Mouse (Mus musculus) lung, postnatal 0 days (tissue): ENCODE results near the gene Lin28a. TPM values are rescaled to one million over a fixed set of nuclear protein-coding genes. Genes with fewer than 3 reads are reported as not detected.

Source experiments
- ATAC-seq: fragments of 200-750 bp; cut with Nextera tagmentation; 2 replicates; pipeline ENCODE4 v1.8.0; 2017; ENCODE audit warnings: moderate library complexity
- DNase-seq: peaks from one replicate; pipeline ENCODE4 v3.0.0-alpha.2; 2016; ENCODE audit warnings: low spot score
- H3K27ac ChIP-seq: fragments of 300-500 bp; sonication (generic); 2 replicates; pipeline ENCODE4 v1.5.1; 2014; ENCODE audit warnings: antibody characterized with exemption, mild to moderate bottlenecking, low read length, mixed read lengths
- H3K27me3 ChIP-seq: fragments of 300-500 bp; sonication (generic); replicated peaks from 2 replicates; pipeline ENCODE4 v1.6.1; 2014; ENCODE audit warnings: low read length, mixed read lengths; ENCODE audit not compliant: insufficient read depth
- H3K36me3 ChIP-seq: fragments of 300-500 bp; sonication (generic); 2 replicates; pipeline ENCODE4 v1.6.1; 2014; ENCODE audit warnings: low read length, mixed read lengths; ENCODE audit not compliant: insufficient read depth
- H3K4me1 ChIP-seq: fragments of 300-500 bp; sonication (generic); 2 replicates; pipeline ENCODE4 v1.6.1; 2014; ENCODE audit warnings: antibody characterized with exemption, low read depth, low read length, mixed read lengths; ENCODE audit not compliant: insufficient read depth
- H3K4me2 ChIP-seq: fragments of 300-500 bp; sonication (generic); replicated peaks from 2 replicates; pipeline ENCODE4 v1.6.1; 2014; ENCODE audit warnings: low read depth, mild to moderate bottlenecking, low read length, moderate library complexity, mixed read lengths
- H3K4me3 ChIP-seq: fragments of 300-500 bp; sonication (generic); 2 replicates; pipeline ENCODE4 v1.5.1; 2014; ENCODE audit warnings: low read depth, low read length
- H3K9ac ChIP-seq: fragments of 300-500 bp; sonication (generic); replicated peaks from 2 replicates; pipeline ENCODE4 v1.6.1; 2014; ENCODE audit warnings: low read depth, mild to moderate bottlenecking
- H3K9me3 ChIP-seq: fragments of 300-500 bp; sonication (generic); 2 replicates; pipeline ENCODE4 v1.6.1; 2016; ENCODE audit warnings: low read length, mixed read lengths
- CTCF ChIP-seq: IDR thresholded peaks from 2 replicates; pipeline ENCODE4 v1.5.1; 2016; ENCODE audit warnings: antibody characterized with exemption, mild to moderate bottlenecking
- EP300 ChIP-seq: IDR thresholded peaks from 2 replicates; pipeline ENCODE4 v1.6.1; 2016; ENCODE audit warnings: antibody characterized with exemption, mild to moderate bottlenecking, control low read depth
- WGBS: fragments of 180-500 bp; shearing (Covaris S2); extraction: QIAGEN DNeasy Blood & Tissue Kit; methylation state at CpG from one replicate; pipeline ENCODE4 v1.1.7; 2014; 5-methylcytosine and 5-hydroxymethylcytosine counted together
- polyA plus RNA-seq: library from polyadenylated mRNA; unstranded; fragments of >200 nt; fragmentation: Nextera tagmentation; extraction: Ambion mirVana; gene quantifications from 2 replicates; pipeline ENCODE4 v1.2.1, GENCODE M21; 2015

The Lin28a gene
- polyA plus RNA-seq, 1 experiment from 2014 or later = not detected

DNA sequence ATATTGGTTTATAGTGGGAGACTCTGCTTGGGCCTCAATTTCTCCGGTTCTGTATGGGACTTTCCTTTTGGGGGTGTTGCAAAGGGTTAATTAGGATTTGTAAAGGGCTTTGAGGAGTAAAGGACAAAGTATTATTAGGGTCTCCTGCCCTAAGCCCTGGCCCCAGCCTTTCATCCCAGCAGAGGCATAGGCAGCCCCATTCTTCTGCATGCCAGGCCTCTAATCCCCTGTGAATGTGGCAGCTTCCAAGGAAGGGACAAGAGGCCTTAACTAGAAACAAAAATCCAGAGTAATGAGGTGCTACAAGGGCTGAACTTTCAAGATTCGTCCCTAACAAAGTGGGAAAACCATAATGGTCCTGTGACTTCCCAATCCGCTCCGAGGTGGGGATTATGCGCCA lies 15.7 kb downstream of the Lin28a start:
- Histone ChIP-seq H3K36me3 (no peaks in the 10 kb centered on the region), H3K4me3 (no peak overlapping the region), H3K4me2 (no peak overlapping the region), H3K27ac (no peak overlapping the region), H3K4me1 (no peaks in the 10 kb centered on the region), H3K9me3 (no peaks in the 10 kb centered on the region), H3K27me3 (no peaks in the 10 kb centered on the region), H3K9ac (no peak overlapping the region)
- TF ChIP-seq EP300 = no peak
- no peak for TF ChIP-seq CTCF
- 57% methylated on average over 5 of the region's 5 CpGs for WGBS
- ATAC-seq = no peak
- no peak for DNase-seq

DNA sequence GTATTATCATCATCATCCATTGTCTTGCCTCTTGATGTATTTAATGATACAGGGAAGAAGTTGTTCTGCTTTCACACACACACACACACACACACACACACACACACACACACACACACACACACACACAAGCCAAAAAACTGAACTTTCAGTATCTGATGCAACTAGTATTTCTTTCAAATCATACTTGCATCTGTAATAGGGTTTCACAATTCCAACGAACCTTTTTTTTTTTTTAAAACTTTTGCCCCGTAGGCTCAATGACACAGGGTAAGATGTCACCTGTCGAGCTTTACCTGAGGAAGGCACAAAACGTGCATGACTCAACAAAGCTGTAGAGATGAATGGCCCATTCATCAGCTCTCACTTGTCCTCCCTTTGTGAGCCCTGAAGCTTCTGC lies 16.4 kb downstream of the Lin28a start:
- ATAC-seq (no peak), DNase-seq (no peak)
- Histone ChIP-seq H3K27me3 (no peaks in the 10 kb centered on the region), H3K9ac (no peak overlapping the region), H3K4me3 (no peak overlapping the region), H3K4me1 (no peaks in the 10 kb centered on the region), H3K27ac (no peak overlapping the region), H3K4me2 (no peak overlapping the region), H3K9me3 (no peaks in the 10 kb centered on the region), H3K36me3 (no peaks in the 10 kb centered on the region)
- TF ChIP-seq EP300 = no peak
- no peak for TF ChIP-seq CTCF
- WGBS = 56% methylated on average over 4 of the region's 4 CpGs

- Histone ChIP-seq H3K4me2 (no peak overlapping the region), H3K9me3 (no peaks in the 10 kb centered on the region), H3K4me3 (no peak overlapping the region), H3K9ac (no peak overlapping the region), H3K4me1 (no peaks in the 10 kb centered on the region), H3K27me3 (no peaks in the 10 kb centered on the region), H3K36me3 (no peaks in the 10 kb centered on the region), H3K27ac (no peak overlapping the region)
- TF ChIP-seq EP300 (no peak), CTCF (0 out of 2 replicates have a peak, but pooled peaks have one; percentile 16)
- 46% methylated on average over 10 of the region's 10 CpGs for WGBS
- DNase-seq (no peak), ATAC-seq (no peak)
Observed at GRCm38 (mm10) chr4:134001710-134002109, 16.9 kb downstream of the Lin28a start.

- peak; percentile 99 for ATAC-seq
- peak within 1 kb of the TSS; percentile 56 for H3K4me2 ChIP-seq
Observed at GRCm38 (mm10) chr4:134000466-134001438, 17.9 kb downstream of the Lin28a start, which contains the start of gene Dhdds. TSS of gene Dhdds (minus strand) at chr4:134000918.

GRCm38 (mm10) chr4:133994697-133995096 lies 23.9 kb downstream of the Lin28a start:
- H3K4me1 ChIP-seq = no peaks in the 10 kb centered on the region
- H3K4me2 ChIP-seq = no peak overlapping the region
- no peaks in the 10 kb centered on the region for H3K9me3 ChIP-seq
- peaks cover 27% of the 10 kb centered on the region for H3K36me3 ChIP-seq
- TF ChIP-seq CTCF = no peak
- TF ChIP-seq EP300 = no peak
- no peak overlapping the region for H3K27ac ChIP-seq
- ATAC-seq = no peak
- no peak for DNase-seq
- WGBS = 85% methylated on average over 8 of the region's 8 CpGs
- no peak overlapping the region for H3K4me3 ChIP-seq
- H3K27me3 ChIP-seq = no peaks in the 10 kb centered on the region
- no peak overlapping the region for H3K9ac ChIP-seq

More at GRCm38 (mm10) chr4:134000466-134001438, 17.9 kb downstream of the Lin28a start, which contains the start of gene Dhdds:
- H3K27ac ChIP-seq = 0 out of 2 replicates have a peak within 1 kb of the TSS, but pooled peaks have one; percentile 20
- DNase-seq = peak; percentile 98
- no peaks in the 10 kb centered on the region; the same call in 1 of the 2 replicates for H3K36me3 ChIP-seq
- no peaks in the 10 kb centered on the region for H3K27me3 ChIP-seq
- H3K4me1 ChIP-seq = no peaks in the 10 kb centered on the region
- peak within 1 kb of the TSS; percentile 57 for H3K4me3 ChIP-seq
- WGBS = 1% methylated on average over 49 of the region's 49 CpGs
- TF ChIP-seq CTCF (no peak), EP300 (no peak)
- H3K9ac ChIP-seq = peak within 1 kb of the TSS; percentile 57
- H3K9me3 ChIP-seq = no peaks in the 10 kb centered on the region

GRCm38 (mm10) chr4:133991087-133991660 lies 27.5 kb downstream of the Lin28a start:
- no peaks in the 10 kb centered on the region for H3K27me3 ChIP-seq
- H3K27ac ChIP-seq = no peak overlapping the region
- no peak for ATAC-seq
- peaks cover 31% of the 10 kb centered on the region for H3K36me3 ChIP-seq
- no peaks in the 10 kb centered on the region for H3K4me1 ChIP-seq
- no peak overlapping the region for H3K4me3 ChIP-seq
- no peak overlapping the region for H3K4me2 ChIP-seq
- TF ChIP-seq CTCF (no peak), EP300 (no peak)
- DNase-seq = no peak
- 84% methylated on average over 13 of the region's 13 CpGs for WGBS
- no peak overlapping the region for H3K9ac ChIP-seq
- no peaks in the 10 kb centered on the region for H3K9me3 ChIP-seq
